Comparison of ENCODE assay signal across 7 mouse cellular contexts in the genomic region with DNA sequence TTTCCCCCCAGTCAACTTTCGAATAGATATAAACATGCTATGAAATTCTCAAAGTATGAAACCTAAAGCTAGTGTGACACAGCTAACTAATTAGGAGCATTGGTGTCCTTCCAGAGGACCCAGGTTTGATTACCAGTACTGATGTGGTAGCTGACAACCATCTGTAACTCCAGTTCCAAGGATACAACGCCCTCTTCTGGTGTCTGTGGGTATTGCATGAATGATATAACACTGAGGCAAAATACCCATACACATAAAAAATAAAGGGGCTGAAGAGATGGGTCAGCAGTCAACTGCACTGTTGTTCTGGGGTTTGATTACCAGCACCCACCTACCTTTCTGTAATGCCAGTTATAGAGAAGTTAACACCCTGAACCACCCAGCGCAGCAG. TPM values are rescaled to one million over a fixed set of nuclear protein-coding genes. Genes with fewer than 3 reads are reported as not detected.
DNase-seq lines count a peak whose midpoint lies in the region; ATAC-seq lines count a peak whose summit lies in the region.

No protein-coding gene starts in this region.

- ATAC-seq in midbrain, embryonic 13.5 days: no peak
- no peak for ATAC-seq in midbrain, embryonic 16.5 days
- no peak for ATAC-seq in hindbrain, embryonic 16.5 days
- ATAC-seq in neural tube, embryonic 12.5 days (ENCODE audit: low FRiP score, low read depth): no peak

- WGBS in midbrain, embryonic 13.5 days: 67% methylated on average over 3 of the region's 3 CpGs
- WGBS in midbrain, embryonic 16.5 days: 62% methylated on average over 3 of the region's 3 CpGs
- 64% methylated on average over 3 of the region's 3 CpGs for WGBS in hindbrain, embryonic 16.5 days
- WGBS in neural tube, embryonic 12.5 days: 67% methylated on average over 3 of the region's 3 CpGs

- H3K27ac ChIP-seq in midbrain, embryonic 13.5 days: peak overlapping the region; percentile 79; the same call in 1 of the 2 replicates
- no peak overlapping the region for H3K27ac ChIP-seq in midbrain, embryonic 16.5 days (ENCODE audit: low read length)
- H3K27ac ChIP-seq in hindbrain, embryonic 16.5 days (ENCODE audit: low read depth, low read length): peak overlapping the region; percentile 75; the same call in 1 of the 2 replicates
- peak overlapping the region; percentile 55; the same call in 1 of the 2 replicates for H3K27ac ChIP-seq in neural tube, embryonic 12.5 days

- H3K4me2 ChIP-seq in midbrain, embryonic 13.5 days (replicated peaks): no peak overlapping the region
- no peak overlapping the region for H3K4me2 ChIP-seq in midbrain, embryonic 16.5 days (ENCODE audit: low read length)
- H3K4me2 ChIP-seq in hindbrain, embryonic 16.5 days (ENCODE audit: low read length): peak overlapping the region; percentile 32; the same call in 1 of the 2 replicates
- peak overlapping the region; percentile 48; the same call in 1 of the 2 replicates for H3K4me2 ChIP-seq in neural tube, embryonic 12.5 days (replicated peaks)

- no peaks in the 10 kb centered on the region for H3K27me3 ChIP-seq in midbrain, embryonic 13.5 days
- no peaks in the 10 kb centered on the region for H3K27me3 ChIP-seq in midbrain, embryonic 16.5 days (ENCODE audit: control insufficient read depth, insufficient read depth, low read depth, low read length)
- no peaks in the 10 kb centered on the region for H3K27me3 ChIP-seq in hindbrain, embryonic 16.5 days (replicated peaks; ENCODE audit: control insufficient read depth, insufficient read depth, low read length)
- H3K27me3 ChIP-seq in neural tube, embryonic 12.5 days (replicated peaks): no peaks in the 10 kb centered on the region

- DNase-seq in cerebellum, postnatal 10 days: peak; percentile 42 to 69
- no peak for DNase-seq in gastrocnemius, adult 8-10 months (ENCODE audit: low spot score in 2 of 2)
- no peak for DNase-seq in kidney, adult 8-10 months

- no peak overlapping the region for H3K4me3 ChIP-seq in midbrain, embryonic 13.5 days (replicated peaks)
- no peak overlapping the region for H3K4me3 ChIP-seq in midbrain, embryonic 16.5 days (ENCODE audit: low read depth, low read length)
- H3K4me3 ChIP-seq in hindbrain, embryonic 16.5 days (ENCODE audit: low read length): no peak overlapping the region
- H3K4me3 ChIP-seq in neural tube, embryonic 12.5 days: no peak overlapping the region

- H3K9ac ChIP-seq in midbrain, embryonic 13.5 days (replicated peaks): no peak overlapping the region
- no peak overlapping the region for H3K9ac ChIP-seq in midbrain, embryonic 16.5 days (ENCODE audit: low read depth, low read length)
- H3K9ac ChIP-seq in hindbrain, embryonic 16.5 days (ENCODE audit: low read depth, low read length): no peak overlapping the region
- H3K9ac ChIP-seq in neural tube, embryonic 12.5 days: no peak overlapping the region

- peaks cover 35% of the 10 kb centered on the region for H3K4me1 ChIP-seq in midbrain, embryonic 13.5 days (replicated peaks)
- H3K4me1 ChIP-seq in midbrain, embryonic 16.5 days (ENCODE audit: control insufficient read depth, insufficient read depth, low read length): peaks cover 19% of the 10 kb centered on the region
- peaks cover 26% of the 10 kb centered on the region for H3K4me1 ChIP-seq in hindbrain, embryonic 16.5 days (ENCODE audit: control insufficient read depth, insufficient read depth, low read depth, low read length)
- peaks cover 30% of the 10 kb centered on the region for H3K4me1 ChIP-seq in neural tube, embryonic 12.5 days

- H3K36me3 ChIP-seq in midbrain, embryonic 13.5 days: peaks cover 17% of the 10 kb centered on the region
- H3K36me3 ChIP-seq in midbrain, embryonic 16.5 days (ENCODE audit: control insufficient read depth, insufficient read depth, low read length): no peaks in the 10 kb centered on the region
- H3K36me3 ChIP-seq in hindbrain, embryonic 16.5 days (ENCODE audit: control insufficient read depth, insufficient read depth, low read length): no peaks in the 10 kb centered on the region
- H3K36me3 ChIP-seq in neural tube, embryonic 12.5 days: peaks cover 15% of the 10 kb centered on the region

- H3K9me3 ChIP-seq in midbrain, embryonic 13.5 days: no peaks in the 10 kb centered on the region
- H3K9me3 ChIP-seq in midbrain, embryonic 16.5 days (replicated peaks; ENCODE audit: control insufficient read depth, low read length, poor library complexity, severe bottlenecking): no peaks in the 10 kb centered on the region
- H3K9me3 ChIP-seq in hindbrain, embryonic 16.5 days (ENCODE audit: control insufficient read depth, low read length): no peaks in the 10 kb centered on the region
- no peaks in the 10 kb centered on the region for H3K9me3 ChIP-seq in neural tube, embryonic 12.5 days

RNA-seq across cellular contexts. Expression of a gene that starts 3.6 kb away (rescaled TPM):
- polyA plus RNA-seq in midbrain, embryonic 13.5 days (2015; fragmentation: Nextera tagmentation; extraction: Ambion mirVana): 83.5 and 91.9 TPM in 2 replicates
- polyA plus RNA-seq in midbrain, embryonic 16.5 days (2015; fragmentation: Nextera tagmentation; extraction: Ambion mirVana): 82.8 and 86.1 TPM in 2 replicates
- 68.0 and 73.2 TPM in 2 replicates for polyA plus RNA-seq in hindbrain, embryonic 16.5 days (2015; fragmentation: Nextera tagmentation; extraction: Ambion mirVana)
- 87.1 and 93.0 TPM in 2 replicates for polyA plus RNA-seq in neural tube, embryonic 12.5 days (2016; fragmentation: Nextera tagmentation; extraction: Ambion mirVana)
- 1 to 10 TPM; 4.2 to 9.0 (median 5.5) TPM for total RNA-seq in gastrocnemius, adult 8-10 months (2022)

RNA-seq across cellular contexts. Expression of a gene that starts 22.5 kb away (rescaled TPM):
- polyA plus RNA-seq in midbrain, embryonic 13.5 days (2015; fragmentation: Nextera tagmentation; extraction: Ambion mirVana): 92.2 and 105 TPM in 2 replicates
- 86.2 and 89.6 TPM in 2 replicates for polyA plus RNA-seq in midbrain, embryonic 16.5 days (2015; fragmentation: Nextera tagmentation; extraction: Ambion mirVana)
- polyA plus RNA-seq in hindbrain, embryonic 16.5 days (2015; fragmentation: Nextera tagmentation; extraction: Ambion mirVana): 102 and 130 TPM in 2 replicates
- 105 and 111 TPM in 2 replicates for polyA plus RNA-seq in neural tube, embryonic 12.5 days (2016; fragmentation: Nextera tagmentation; extraction: Ambion mirVana)
- total RNA-seq in gastrocnemius, adult 8-10 months (2022): 10 to 100 TPM; 73.2 to 78.1 (median 75.7) TPM

RNA-seq across cellular contexts. Expression of a gene that starts 22.7 kb away (rescaled TPM):
- 41.8 and 47.7 TPM in 2 replicates for polyA plus RNA-seq in midbrain, embryonic 13.5 days (2015; fragmentation: Nextera tagmentation; extraction: Ambion mirVana)
- 27.1 and 28.9 TPM in 2 replicates for polyA plus RNA-seq in midbrain, embryonic 16.5 days (2015; fragmentation: Nextera tagmentation; extraction: Ambion mirVana)
- 28.7 and 33.0 TPM in 2 replicates for polyA plus RNA-seq in hindbrain, embryonic 16.5 days (2015; fragmentation: Nextera tagmentation; extraction: Ambion mirVana)
- polyA plus RNA-seq in neural tube, embryonic 12.5 days (2016; fragmentation: Nextera tagmentation; extraction: Ambion mirVana): 48.5 and 49.9 TPM in 2 replicates
- 10 to 100 TPM; 33.2 to 38.0 (median 36.7) TPM for total RNA-seq in gastrocnemius, adult 8-10 months (2022)

RNA-seq across cellular contexts. Expression of a gene that starts 25.3 kb away (rescaled TPM):
- polyA plus RNA-seq in midbrain, embryonic 13.5 days (2015; fragmentation: Nextera tagmentation; extraction: Ambion mirVana): 4.9 and 7.0 TPM in 2 replicates
- 5.2 and 5.9 TPM in 2 replicates for polyA plus RNA-seq in midbrain, embryonic 16.5 days (2015; fragmentation: Nextera tagmentation; extraction: Ambion mirVana)
- polyA plus RNA-seq in hindbrain, embryonic 16.5 days (2015; fragmentation: Nextera tagmentation; extraction: Ambion mirVana): 8.9 and 9.2 TPM in 2 replicates
- polyA plus RNA-seq in neural tube, embryonic 12.5 days (2016; fragmentation: Nextera tagmentation; extraction: Ambion mirVana): 13.7 TPM in 2 replicates
- total RNA-seq in gastrocnemius, adult 8-10 months (2022): 1 to 10 TPM; 4.1 to 4.6 (median 4.1) TPM

RNA-seq across cellular contexts. Expression of a gene that starts 32.5 kb away (rescaled TPM):
- polyA plus RNA-seq in midbrain, embryonic 13.5 days (2015; fragmentation: Nextera tagmentation; extraction: Ambion mirVana): 146 and 155 TPM in 2 replicates
- 297 and 334 TPM in 2 replicates for polyA plus RNA-seq in midbrain, embryonic 16.5 days (2015; fragmentation: Nextera tagmentation; extraction: Ambion mirVana)
- 239 and 257 TPM in 2 replicates for polyA plus RNA-seq in hindbrain, embryonic 16.5 days (2015; fragmentation: Nextera tagmentation; extraction: Ambion mirVana)
- 51.3 and 58.6 TPM in 2 replicates for polyA plus RNA-seq in neural tube, embryonic 12.5 days (2016; fragmentation: Nextera tagmentation; extraction: Ambion mirVana)
- under 1 TPM in 1 of 4 experiments, not detected in 3; 0.22 TPM for total RNA-seq in gastrocnemius, adult 8-10 months (2022)

Comparison
In these comparisons a context has a peak if more than half of its experiments do, and no peak if none do; other contexts are left out.
1. H3K4me2 ChIP-seq: peak in hindbrain, embryonic 16.5 days (single experiment) and neural tube, embryonic 12.5 days (single experiment); none in midbrain, embryonic 13.5 days (single experiment) and midbrain, embryonic 16.5 days (single experiment).
2. DNase-seq: peak in cerebellum, postnatal 10 days (2 of 2); none in gastrocnemius, adult 8-10 months (0 of 2) and kidney, adult 8-10 months (0 of 2).